Mouse (Mus musculus): ENCODE data around the gene Olfr1355.
"Not testable (repeated sequence)": the region's sequence is repeated elsewhere in the genome, so short reads cannot be mapped to it uniquely, and the experiment has no call there.

Gene Olfr1355

GRCm38 (mm10) chr10:78875240-78875639, at the start of gene Olfr1355:
Gene Olfr1355 (plus strand): TSS chr10:78875540.
- DNase-seq (ENCODE audit: low read depth), result no peak

DNA sequence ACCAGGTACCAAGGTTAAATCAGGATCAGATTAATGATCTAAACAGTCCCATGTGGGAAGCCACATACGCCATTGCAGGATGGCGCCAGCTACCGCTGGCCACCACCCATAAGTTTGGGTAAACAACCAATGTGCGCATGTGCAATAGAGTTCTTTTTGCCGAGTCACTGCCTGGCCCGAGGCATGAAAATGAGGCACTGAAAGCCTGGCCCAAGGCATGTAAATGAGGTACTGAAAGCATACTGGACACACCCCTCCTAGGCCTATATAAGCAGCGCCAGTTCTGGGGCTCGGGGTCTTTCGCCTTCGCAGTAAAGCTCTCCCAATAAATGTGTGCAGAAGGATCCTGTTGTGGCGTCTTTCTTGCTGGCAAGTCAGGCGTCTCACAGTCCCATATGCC, 34.9 kb upstream of the Olfr1355 start:
- DNase-seq (ENCODE audit: low read depth), result not testable (repeated sequence)

GRCm38 (mm10) chr10:78852066-78852465, 23.3 kb upstream of the Olfr1355 start, which contains the start of gene Olfr1356:
Gene Olfr1356 (minus strand): TSS chr10:78852166.
- DNase-seq (ENCODE audit: low read depth), result no peak

DNA sequence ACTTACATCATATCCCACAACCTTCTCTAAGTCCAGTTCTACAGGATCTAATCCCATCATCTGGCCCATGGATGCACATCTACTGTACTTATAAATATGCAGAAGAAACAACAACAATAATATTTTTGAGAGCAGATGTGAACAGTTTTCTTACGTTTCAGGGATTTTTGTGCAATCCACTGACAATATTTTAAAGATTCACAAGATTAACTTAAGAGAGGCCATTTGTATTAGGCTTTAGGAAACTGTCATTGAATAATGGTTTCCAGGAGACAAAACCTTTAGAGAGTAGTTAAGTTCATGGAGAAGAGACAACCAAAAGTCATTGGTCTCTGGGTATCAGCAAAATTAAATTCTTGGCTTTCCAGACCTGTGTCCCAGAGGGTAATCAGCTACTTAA, 37.5 kb downstream of the Olfr1355 start, which contains the start of gene Olfr1354:
Gene Olfr1354, plus strand, starts transcription at position 301 of the 400 bp plus-strand sequence.
- DNase-seq (ENCODE audit: low read depth), result not testable (repeated sequence)
